Mouse (Mus musculus) liver, postnatal 0 days (tissue): ENCODE results near the gene Mrps18a. TPM values are rescaled to one million over a fixed set of nuclear protein-coding genes. Genes with fewer than 3 reads are reported as not detected.
A peak's percentile ranks its signal among the peaks of the same experiment; 100 is the strongest.

Experiments
- ATAC-seq: fragments of 200-750 bp; cut with Nextera tagmentation; 2 replicates; pipeline ENCODE4 v1.8.0; 2017; ENCODE audit warnings: mild to moderate bottlenecking, moderate library complexity
- DNase-seq: peaks from one replicate; pipeline ENCODE4 v3.0.0-alpha.2; 2016
- H3K27ac ChIP-seq: fragments of 300-500 bp; sonication (generic); 2 replicates; pipeline ENCODE4 v1.5.1; 2014; ENCODE audit warnings: antibody characterized with exemption, moderate library complexity, mild to moderate bottlenecking, low read depth
- H3K27me3 ChIP-seq: fragments of 300-500 bp; sonication (generic); 2 replicates; pipeline ENCODE4 v1.6.1; 2014; ENCODE audit warnings: low read length, control low read depth, mixed read lengths; ENCODE audit not compliant: insufficient read depth
- H3K36me3 ChIP-seq: fragments of 300-500 bp; sonication (generic); replicated peaks from 2 replicates; pipeline ENCODE4 v1.6.1; 2014; ENCODE audit warnings: mild to moderate bottlenecking, control low read depth, low read length, moderate library complexity, mixed read lengths; ENCODE audit not compliant: insufficient read depth
- H3K4me1 ChIP-seq: fragments of 300-500 bp; sonication (generic); 2 replicates; pipeline ENCODE4 v1.6.1; 2014; ENCODE audit warnings: antibody characterized with exemption, mild to moderate bottlenecking, control low read depth; ENCODE audit not compliant: insufficient read depth
- H3K4me2 ChIP-seq: fragments of 300-500 bp; sonication (generic); 2 replicates; pipeline ENCODE4 v1.6.1; 2014; ENCODE audit warnings: low read depth, mild to moderate bottlenecking, low read length, moderate library complexity, mixed read lengths
- H3K4me3 ChIP-seq: fragments of 300-500 bp; sonication (generic); 2 replicates; pipeline ENCODE4 v1.5.1; 2014; ENCODE audit warnings: low read depth, low read length
- H3K9ac ChIP-seq: fragments of 300-500 bp; sonication (generic); replicated peaks from 2 replicates; pipeline ENCODE4 v1.6.1; 2014; ENCODE audit warnings: mild to moderate bottlenecking, moderate library complexity
- H3K9me3 ChIP-seq: fragments of 300-500 bp; sonication (generic); 2 replicates; pipeline ENCODE4 v1.6.1; 2016; ENCODE audit warnings: mild to moderate bottlenecking, control low read depth, low read length, mixed read lengths
- CTCF ChIP-seq: sonication (generic); IDR thresholded peaks from 2 replicates; pipeline ENCODE4 v1.5.1; 2016; ENCODE audit warnings: antibody characterized with exemption, low read depth
- EP300 ChIP-seq: IDR thresholded peaks from 2 replicates; pipeline ENCODE4 v1.6.1; 2016; ENCODE audit warnings: antibody characterized with exemption, low read depth, mild to moderate bottlenecking
- WGBS: fragments of 180-500 bp; shearing (Covaris S2); extraction: QIAGEN DNeasy Blood & Tissue Kit; methylation state at CpG from one replicate; pipeline ENCODE4 v1.1.7; 2014; ENCODE audit not compliant: insufficient replicate concordance; 5-methylcytosine and 5-hydroxymethylcytosine counted together
- polyA plus RNA-seq: library from polyadenylated mRNA; unstranded; fragments of >200 nt; fragmentation: Nextera tagmentation; extraction: Ambion mirVana; gene quantifications from 2 replicates; pipeline ENCODE4 v1.2.1, GENCODE M21; 2015

The Mrps18a gene
- 52.0 and 55.6 TPM in 2 replicates for polyA plus RNA-seq

GRCm38 (mm10) chr17:46110402-46111289 lies at the start of gene Mrps18a:
Mrps18a (plus strand) TSS chr17:46110986.
- DNase-seq = peak; percentile 86
- peak within 1 kb of the TSS; percentile 84 for H3K4me3 ChIP-seq

DNA sequence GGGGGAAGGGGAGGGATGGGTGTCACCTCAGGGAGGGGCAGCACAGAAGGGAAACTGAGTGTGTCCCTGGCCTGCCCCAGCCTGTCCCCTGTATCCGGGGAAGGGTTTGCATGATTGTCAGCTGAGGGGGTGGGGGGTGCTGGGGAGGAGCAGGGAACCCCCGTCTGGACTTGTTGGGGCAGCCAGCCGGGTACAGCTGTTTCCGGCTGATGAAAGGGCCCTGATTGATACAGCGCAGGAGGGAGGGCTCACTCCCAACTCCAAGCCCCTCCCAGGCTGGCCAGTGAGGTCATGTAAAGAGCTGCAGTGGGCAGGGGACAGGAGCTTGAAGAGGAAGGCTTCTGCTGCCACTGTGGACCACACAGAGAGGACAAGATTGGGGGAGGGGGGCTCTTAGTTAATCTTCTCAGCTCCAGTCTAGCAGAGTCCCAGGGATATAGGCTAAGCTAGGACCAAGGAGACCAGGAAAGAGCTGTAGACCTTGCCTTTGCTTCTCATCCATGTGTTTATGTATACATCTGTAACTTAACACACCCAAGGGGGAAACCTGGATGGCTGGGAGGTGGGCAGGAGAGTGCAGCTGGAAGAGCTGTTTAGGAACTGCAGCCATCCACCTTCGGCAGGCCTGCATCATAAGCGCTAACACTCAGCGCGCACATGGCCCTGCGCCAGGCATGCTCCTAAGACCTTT lies 47.4 kb upstream of the Mrps18a start:
- no peaks in the 10 kb centered on the region for H3K9me3 ChIP-seq
- H3K4me3 ChIP-seq = no peak overlapping the region
- H3K36me3 ChIP-seq = no peaks in the 10 kb centered on the region
- 35% methylated on average over 10 of the region's 10 CpGs for WGBS
- DNase-seq (peak; percentile 39), ATAC-seq (peak; percentile 48; the same call in 1 of the 2 replicates)
- peaks cover 7% of the 10 kb centered on the region; the same call in 1 of the 2 replicates for H3K4me1 ChIP-seq
- no peak overlapping the region for H3K4me2 ChIP-seq
- H3K27ac ChIP-seq = no peak overlapping the region
- TF ChIP-seq EP300 (no peak), CTCF (no peak)
- H3K27me3 ChIP-seq = no peaks in the 10 kb centered on the region
- H3K9ac ChIP-seq = no peak overlapping the region

More at GRCm38 (mm10) chr17:46110402-46111289, at the start of gene Mrps18a:
- H3K36me3 ChIP-seq = 0 out of 2 replicates have a peak, but pooled peaks cover 3% of the 10 kb centered on the region
- 7% methylated on average over 38 of the region's 38 CpGs for WGBS
- peak within 1 kb of the TSS; percentile 67 for H3K9ac ChIP-seq
- H3K9me3 ChIP-seq = no peaks in the 10 kb centered on the region
- peak; percentile 98 for ATAC-seq
- H3K27ac ChIP-seq = peak within 1 kb of the TSS; percentile 37; the same call in 1 of the 2 replicates
- H3K27me3 ChIP-seq = 0 out of 2 replicates have a peak, but pooled peaks cover 3% of the 10 kb centered on the region
- TF ChIP-seq CTCF (no peak), EP300 (no peak)
- peaks cover 15% of the 10 kb centered on the region for H3K4me1 ChIP-seq
- peak within 1 kb of the TSS; percentile 97 for H3K4me2 ChIP-seq

GRCm38 (mm10) chr17:46063974-46064312 lies 46.8 kb upstream of the Mrps18a start:
- 54% methylated on average over 6 of the region's 6 CpGs for WGBS
- DNase-seq = no peak
- Histone ChIP-seq H3K4me3 (no peak overlapping the region), H3K27me3 (no peaks in the 10 kb centered on the region), H3K9ac (no peak overlapping the region), H3K4me2 (no peak overlapping the region), H3K4me1 (peaks cover 7% of the 10 kb centered on the region; the same call in 1 of the 2 replicates), H3K36me3 (no peaks in the 10 kb centered on the region), H3K9me3 (no peaks in the 10 kb centered on the region), H3K27ac (no peak overlapping the region)
- no peak for ATAC-seq
- TF ChIP-seq EP300 (no peak), CTCF (no peak)

DNA sequence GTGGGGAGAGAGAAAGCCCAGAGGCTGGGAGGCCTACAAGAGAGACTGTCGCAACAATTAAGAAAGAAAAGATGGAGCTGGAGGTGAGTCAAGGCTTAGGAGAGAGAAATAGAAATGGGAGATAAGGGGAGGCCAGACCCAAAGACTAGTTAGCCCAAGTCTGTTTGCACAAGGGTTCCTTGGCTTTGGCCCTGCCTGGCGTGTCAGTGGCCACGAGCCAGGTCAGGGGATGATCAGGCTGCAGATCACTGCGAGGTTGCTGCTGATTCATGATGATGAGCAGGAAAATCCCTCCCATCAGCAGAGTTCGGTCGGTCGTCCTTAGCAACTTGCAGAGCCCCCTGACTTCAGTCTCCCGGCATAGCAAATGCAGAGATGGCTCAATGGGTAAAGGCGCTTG lies 40.7 kb upstream of the Mrps18a start:
- 63% methylated on average over 9 of the region's 9 CpGs for WGBS
- TF ChIP-seq CTCF = no peak
- TF ChIP-seq EP300 = no peak
- no peak overlapping the region for H3K9ac ChIP-seq
- H3K4me2 ChIP-seq = no peak overlapping the region
- peaks cover 19% of the 10 kb centered on the region for H3K4me1 ChIP-seq
- no peak overlapping the region for H3K4me3 ChIP-seq
- DNase-seq (no peak), ATAC-seq (no peak)
- no peaks in the 10 kb centered on the region for H3K9me3 ChIP-seq
- no peaks in the 10 kb centered on the region for H3K27me3 ChIP-seq
- no peaks in the 10 kb centered on the region for H3K36me3 ChIP-seq
- no peak overlapping the region for H3K27ac ChIP-seq

GRCm38 (mm10) chr17:46071531-46071930 lies 39.3 kb upstream of the Mrps18a start:
- no peak overlapping the region for H3K4me3 ChIP-seq
- no peak overlapping the region for H3K27ac ChIP-seq
- WGBS = 82% methylated on average over 3 of the region's 3 CpGs

DNA sequence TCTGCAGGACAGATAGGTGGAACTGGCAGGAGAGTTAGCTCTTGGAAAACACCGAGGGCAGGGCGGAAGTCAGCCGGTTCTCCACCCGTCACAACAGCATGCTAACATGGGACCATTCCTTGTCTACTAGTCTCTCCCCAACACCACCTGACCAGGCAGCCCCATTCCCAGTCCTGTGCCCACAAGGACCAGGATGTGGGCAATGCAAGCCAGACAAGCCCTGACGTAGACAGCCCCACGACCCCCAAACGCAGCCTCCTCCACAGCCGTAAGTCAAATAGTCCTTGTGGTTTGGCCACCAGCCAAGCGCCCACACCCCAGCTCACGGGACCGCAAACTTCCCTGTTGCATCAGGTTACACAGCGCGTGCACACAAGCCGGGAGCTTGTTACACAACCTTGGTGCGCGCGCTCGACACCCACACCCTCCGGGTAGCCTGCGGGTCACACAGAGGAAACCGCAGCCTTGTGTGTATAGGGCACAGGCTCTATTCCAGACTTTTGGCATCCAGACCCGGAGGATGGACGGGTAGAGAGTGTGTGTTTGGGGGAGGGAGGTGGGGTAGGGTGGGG lies 37.0 kb upstream of the Mrps18a start:
- H3K4me2 ChIP-seq = peak overlapping the region; percentile 74
- WGBS = 6% methylated on average over 23 of the region's 23 CpGs
- peak overlapping the region; percentile 24 for H3K4me3 ChIP-seq
- H3K36me3 ChIP-seq = no peaks in the 10 kb centered on the region
- no peaks in the 10 kb centered on the region for H3K27me3 ChIP-seq
- 0 out of 2 replicates have a peak overlapping the region, but pooled peaks have one; percentile 6 for H3K27ac ChIP-seq
- no peaks in the 10 kb centered on the region for H3K9me3 ChIP-seq
- peak overlapping the region; percentile 26; the same call in 1 of the 2 replicates for H3K9ac ChIP-seq
- peak; percentile 87 for ATAC-seq
- peak; percentile 59; the same call in 1 of the 2 replicates for TF ChIP-seq EP300
- no peak for TF ChIP-seq CTCF
- peaks cover 19% of the 10 kb centered on the region for H3K4me1 ChIP-seq
- peak; percentile 90 for DNase-seq

More at GRCm38 (mm10) chr17:46071531-46071930, 39.3 kb upstream of the Mrps18a start:
- TF ChIP-seq EP300 (no peak), CTCF (no peak)
- no peaks in the 10 kb centered on the region for H3K27me3 ChIP-seq
- peaks cover 19% of the 10 kb centered on the region for H3K4me1 ChIP-seq
- no peak overlapping the region for H3K4me2 ChIP-seq
- ATAC-seq (no peak), DNase-seq (no peak)
- no peak overlapping the region for H3K9ac ChIP-seq
- no peaks in the 10 kb centered on the region for H3K36me3 ChIP-seq
- no peaks in the 10 kb centered on the region for H3K9me3 ChIP-seq
